22 mouse cellular contexts compared by ENCODE assay signal in genomic region chr8:10701226-10701625, GRCm38 (mm10).
DNase-seq lines count a peak whose midpoint lies in the region; ATAC-seq lines count a peak whose summit lies in the region.
"Had no signal": no experiment of that assay in that cellular context is flagged by ENCODE, and none has a peak within 500 bp of the region (broad histone marks: within the 10 kb centered on the region; RNA-seq: fewer than 3 reads in every experiment).

No protein-coding gene starts in this region.

- no peak overlapping the region for H3K27ac ChIP-seq in hindbrain, embryonic 12.5 days
- no peak overlapping the region for H3K27ac ChIP-seq in hindbrain, embryonic 14.5 days
- H3K27ac ChIP-seq in neural tube, embryonic 11.5 days (ENCODE audit: low read depth, low read length) = no peak overlapping the region
- no peak overlapping the region for H3K27ac ChIP-seq in neural tube, embryonic 15.5 days (replicated peaks)
- H3K27ac ChIP-seq in forebrain, embryonic 13.5 days = no peak overlapping the region
- H3K27ac ChIP-seq: embryonic facial prominence, embryonic 12.5 days; heart, embryonic 10.5 days had no signal

- H3K4me3 ChIP-seq in hindbrain, embryonic 12.5 days = no peak overlapping the region
- no peak overlapping the region for H3K4me3 ChIP-seq in hindbrain, embryonic 14.5 days (replicated peaks; ENCODE audit: low read length)
- no peak overlapping the region for H3K4me3 ChIP-seq in neural tube, embryonic 11.5 days (ENCODE audit: low read depth, low read length)
- no peak overlapping the region for H3K4me3 ChIP-seq in neural tube, embryonic 15.5 days (replicated peaks)
- H3K4me3 ChIP-seq in forebrain, embryonic 13.5 days = no peak overlapping the region
- H3K4me3 ChIP-seq: embryonic facial prominence, embryonic 12.5 days; heart, embryonic 10.5 days had no signal

- no peak overlapping the region for H3K9ac ChIP-seq in hindbrain, embryonic 12.5 days
- no peak overlapping the region for H3K9ac ChIP-seq in hindbrain, embryonic 14.5 days
- no peak overlapping the region for H3K9ac ChIP-seq in neural tube, embryonic 11.5 days (ENCODE audit: low read length)
- H3K9ac ChIP-seq in neural tube, embryonic 15.5 days (replicated peaks) = no peak overlapping the region
- H3K9ac ChIP-seq in forebrain, embryonic 13.5 days = no peak overlapping the region
- H3K9ac ChIP-seq: embryonic facial prominence, embryonic 12.5 days had no signal

- H3K4me1 ChIP-seq in hindbrain, embryonic 12.5 days = peaks cover 21% of the 10 kb centered on the region
- H3K4me1 ChIP-seq in hindbrain, embryonic 14.5 days (replicated peaks; ENCODE audit: control insufficient read depth, insufficient read depth, low read length) = peaks cover 15% of the 10 kb centered on the region
- peaks cover 4% of the 10 kb centered on the region; the same call in 1 of the 2 replicates for H3K4me1 ChIP-seq in neural tube, embryonic 11.5 days (ENCODE audit: control insufficient read depth, insufficient read depth, low read length)
- H3K4me1 ChIP-seq in neural tube, embryonic 15.5 days = peaks cover 15% of the 10 kb centered on the region
- peaks cover 34% of the 10 kb centered on the region for H3K4me1 ChIP-seq in forebrain, embryonic 13.5 days
- H3K4me1 ChIP-seq: embryonic facial prominence, embryonic 12.5 days had no signal

- no peaks in the 10 kb centered on the region for H3K27me3 ChIP-seq in hindbrain, embryonic 12.5 days
- H3K27me3 ChIP-seq in hindbrain, embryonic 14.5 days (ENCODE audit: control insufficient read depth, insufficient read depth, low read length) = no peaks in the 10 kb centered on the region
- H3K27me3 ChIP-seq in neural tube, embryonic 11.5 days (ENCODE audit: control insufficient read depth, insufficient read depth, low read length) = no peaks in the 10 kb centered on the region
- no peaks in the 10 kb centered on the region for H3K27me3 ChIP-seq in neural tube, embryonic 15.5 days (replicated peaks)
- H3K27me3 ChIP-seq in forebrain, embryonic 13.5 days = peaks cover 6% of the 10 kb centered on the region; the same call in 1 of the 2 replicates
- H3K27me3 ChIP-seq: CH12.LX; embryonic facial prominence, embryonic 12.5 days had no signal

- WGBS in hindbrain, embryonic 12.5 days = 73% methylated on average over 4 of the region's 4 CpGs
- WGBS in hindbrain, embryonic 14.5 days = 62% methylated on average over 4 of the region's 4 CpGs
- WGBS in neural tube, embryonic 11.5 days = 74% methylated on average over 4 of the region's 4 CpGs
- 56% methylated on average over 4 of the region's 4 CpGs for WGBS in neural tube, embryonic 15.5 days
- 54% methylated on average over 4 of the region's 4 CpGs for WGBS in forebrain, embryonic 13.5 days

- DNase-seq in hindbrain, embryonic 14.5 days (ENCODE audit: low spot score) = no peak
- no peak for DNase-seq in neural tube, embryonic 11.5 days (ENCODE audit: low spot score)
- no peak for DNase-seq in urinary bladder, postnatal 25 days (ENCODE audit: low spot score)
- DNase-seq in lung, postnatal 4 days = no peak
- DNase-seq: adrenal gland, postnatal 14 days; cerebellum, adult 11-12 months; cerebellum, adult 9-10 months; cerebellum, postnatal 25 days; gastrocnemius, postnatal 10 days; heart, adult 18-20 months; heart, postnatal 10 days; heart, postnatal 4 days had no signal

- no peaks in the 10 kb centered on the region for H3K36me3 ChIP-seq in hindbrain, embryonic 12.5 days
- H3K36me3 ChIP-seq in hindbrain, embryonic 14.5 days (replicated peaks; ENCODE audit: control insufficient read depth, insufficient read depth) = no peaks in the 10 kb centered on the region
- H3K36me3 ChIP-seq in neural tube, embryonic 11.5 days (ENCODE audit: control insufficient read depth, insufficient read depth, low read length) = no peaks in the 10 kb centered on the region
- no peaks in the 10 kb centered on the region for H3K36me3 ChIP-seq in neural tube, embryonic 15.5 days
- no peaks in the 10 kb centered on the region for H3K36me3 ChIP-seq in forebrain, embryonic 13.5 days (ENCODE audit: poor library complexity, severe bottlenecking)
- H3K36me3 ChIP-seq: embryonic facial prominence, embryonic 12.5 days; heart, embryonic 10.5 days had no signal

- H3K4me2 ChIP-seq in hindbrain, embryonic 12.5 days (replicated peaks) = no peak overlapping the region
- no peak overlapping the region for H3K4me2 ChIP-seq in hindbrain, embryonic 14.5 days (replicated peaks)
- H3K4me2 ChIP-seq in neural tube, embryonic 11.5 days (ENCODE audit: low read depth) = no peak overlapping the region
- no peak overlapping the region for H3K4me2 ChIP-seq in neural tube, embryonic 15.5 days
- H3K4me2 ChIP-seq in forebrain, embryonic 13.5 days = no peak overlapping the region
- H3K4me2 ChIP-seq: embryonic facial prominence, embryonic 12.5 days had no signal

- peak; percentile 59; the same call in 1 of the 2 replicates for ATAC-seq in hindbrain, embryonic 12.5 days (ENCODE audit: low FRiP score)
- no peak for ATAC-seq in hindbrain, embryonic 14.5 days (ENCODE audit: low FRiP score)
- peak; percentile 56 for ATAC-seq in neural tube, embryonic 11.5 days (ENCODE audit: insufficient read depth, low FRiP score, low TSS enrichment)
- ATAC-seq in neural tube, embryonic 15.5 days (ENCODE audit: low FRiP score) = no peak
- ATAC-seq in forebrain, embryonic 13.5 days = peak; percentile 64
- ATAC-seq: activated CD4-positive, CD25-positive, alpha-beta regulatory T cell, adult 4 months; hindbrain, embryonic 16.5 days; inflammation-experienced regulatory T-cells, adult 6 months; Patski had no signal

- no peaks in the 10 kb centered on the region for H3K9me3 ChIP-seq in hindbrain, embryonic 12.5 days (replicated peaks)
- H3K9me3 ChIP-seq in hindbrain, embryonic 14.5 days (ENCODE audit: control insufficient read depth, low read length) = no peaks in the 10 kb centered on the region
- H3K9me3 ChIP-seq in neural tube, embryonic 11.5 days (ENCODE audit: control insufficient read depth, low read length) = no peaks in the 10 kb centered on the region
- H3K9me3 ChIP-seq in neural tube, embryonic 15.5 days (replicated peaks) = no peaks in the 10 kb centered on the region
- H3K9me3 ChIP-seq in forebrain, embryonic 13.5 days (replicated peaks) = no peaks in the 10 kb centered on the region
- H3K9me3 ChIP-seq: embryonic facial prominence, embryonic 12.5 days; heart, embryonic 10.5 days had no signal

Comparison
In these comparisons a context has a peak if more than half of its experiments do, and no peak if none do; other contexts are left out.
1. ATAC-seq: peak in hindbrain, embryonic 12.5 days (single experiment), neural tube, embryonic 11.5 days (single experiment) and forebrain, embryonic 13.5 days (single experiment); none in hindbrain, embryonic 14.5 days (single experiment) and neural tube, embryonic 15.5 days (single experiment).